Comparison of ENCODE assay signal across 19 mouse cellular contexts in the genomic region with DNA sequence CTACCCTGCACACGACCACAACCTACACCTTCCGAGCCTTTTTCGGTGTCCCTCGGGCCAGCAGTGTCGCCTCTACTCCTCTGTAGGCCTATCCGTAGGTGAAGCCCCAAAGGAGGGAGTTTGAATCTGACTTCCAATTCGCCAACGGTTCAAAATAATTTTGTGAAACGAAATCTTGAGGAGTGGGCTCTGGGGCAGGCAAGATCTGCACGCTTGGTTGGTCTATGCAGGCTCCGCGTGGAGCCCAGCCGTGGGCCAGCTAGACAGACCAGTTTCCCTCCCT. TPM values are rescaled to one million over a fixed set of nuclear protein-coding genes. Genes with fewer than 3 reads are reported as not detected.
DNase-seq lines count a peak whose midpoint lies in the region; ATAC-seq and TF ChIP-seq lines count a peak whose summit lies in the region.
"Had no signal": no experiment of that assay in that cellular context is flagged by ENCODE, and none has a peak within 500 bp of the region (broad histone marks: within the 10 kb centered on the region; RNA-seq: fewer than 3 reads in every experiment).

No protein-coding gene starts in this region.

- peak; percentile 58 for DNase-seq in embryo, embryonic 10.5 days (ENCODE audit: low spot score)
- DNase-seq in embryo, embryonic 10 days (ENCODE audit: low spot score), result no peak
- peak; percentile 66 for DNase-seq in hindbrain, embryonic 11.5 days (ENCODE audit: low spot score)
- no peak for DNase-seq in hindbrain, postnatal 0 days (ENCODE audit: low spot score)
- DNase-seq in midbrain, embryonic 14.5 days, result peak; percentile 62
- DNase-seq in midbrain, postnatal 0 days (ENCODE audit: low spot score), result no peak
- peak; percentile 42 for DNase-seq in retina, embryonic 14.5 days (ENCODE audit: low spot score)
- DNase-seq: cerebellum, adult 8-10 months; gastrocnemius, adult 2 months; kidney, adult 11 months; left cerebral cortex, postnatal 4 days; right cerebral cortex, postnatal 25 days had no signal

- no peak for TF ChIP-seq CTCF in hindbrain, postnatal 0 days (IDR thresholded peaks at IDR 0.05; ENCODE audit: low read depth)
- no peak for TF ChIP-seq CTCF in midbrain, postnatal 0 days (IDR thresholded peaks at IDR 0.05)

- no peaks in the 10 kb centered on the region for H3K36me3 ChIP-seq in hindbrain, embryonic 11.5 days (ENCODE audit: control insufficient read depth, insufficient read depth, low read length)
- H3K36me3 ChIP-seq in hindbrain, postnatal 0 days (ENCODE audit: insufficient read depth, low read length), result no peaks in the 10 kb centered on the region
- no peaks in the 10 kb centered on the region for H3K36me3 ChIP-seq in midbrain, embryonic 14.5 days (ENCODE audit: control insufficient read depth, insufficient read depth, low read length)
- no peaks in the 10 kb centered on the region for H3K36me3 ChIP-seq in midbrain, postnatal 0 days (ENCODE audit: insufficient read depth, low read length)
- H3K36me3 ChIP-seq: G1E; midbrain, embryonic 12.5 days had no signal

- no peak overlapping the region for H3K27ac ChIP-seq in hindbrain, embryonic 11.5 days (ENCODE audit: low read depth, low read length)
- H3K27ac ChIP-seq in hindbrain, postnatal 0 days, result no peak overlapping the region
- H3K27ac ChIP-seq in midbrain, embryonic 14.5 days (replicated peaks; ENCODE audit: low read depth, low read length), result no peak overlapping the region
- no peak overlapping the region for H3K27ac ChIP-seq in midbrain, postnatal 0 days (ENCODE audit: low read depth, low read length)
- H3K27ac ChIP-seq: gastrocnemius, adult 2 months; midbrain, embryonic 12.5 days had no signal

- no peak for ATAC-seq in hindbrain, embryonic 11.5 days (ENCODE audit: low FRiP score)
- no peak for ATAC-seq in hindbrain, postnatal 0 days
- ATAC-seq in midbrain, embryonic 14.5 days (ENCODE audit: low FRiP score, low TSS enrichment), result no peak
- ATAC-seq in midbrain, postnatal 0 days (ENCODE audit: low FRiP score), result no peak
- no peak for ATAC-seq in monocyte, adult 5-6 weeks (replicated peaks; ENCODE audit: insufficient number of reproducible peaks, low FRiP score, low TSS enrichment, poor library complexity, severe bottlenecking)

- no peak overlapping the region for H3K4me2 ChIP-seq in hindbrain, embryonic 11.5 days (replicated peaks; ENCODE audit: low read depth, low read length)
- H3K4me2 ChIP-seq in hindbrain, postnatal 0 days (ENCODE audit: low read depth, low read length), result no peak overlapping the region
- H3K4me2 ChIP-seq in midbrain, embryonic 14.5 days (ENCODE audit: low read length), result no peak overlapping the region
- no peak overlapping the region for H3K4me2 ChIP-seq in midbrain, postnatal 0 days (ENCODE audit: low read depth, low read length, poor library complexity, severe bottlenecking)
- H3K4me2 ChIP-seq: midbrain, embryonic 12.5 days had no signal

- H3K4me1 ChIP-seq in hindbrain, embryonic 11.5 days (replicated peaks; ENCODE audit: control insufficient read depth, insufficient read depth, low read length), result peaks cover 14% of the 10 kb centered on the region
- H3K4me1 ChIP-seq in hindbrain, postnatal 0 days (ENCODE audit: insufficient read depth, low read length), result no peaks in the 10 kb centered on the region
- H3K4me1 ChIP-seq in midbrain, embryonic 14.5 days (ENCODE audit: control insufficient read depth, insufficient read depth, low read length), result 0 out of 2 replicates have a peak, but pooled peaks cover 4% of the 10 kb centered on the region
- 0 out of 2 replicates have a peak, but pooled peaks cover 2% of the 10 kb centered on the region for H3K4me1 ChIP-seq in midbrain, postnatal 0 days (ENCODE audit: insufficient read depth, low read length)

- no peak overlapping the region for H3K4me3 ChIP-seq in hindbrain, embryonic 11.5 days (ENCODE audit: low read depth, low read length)
- H3K4me3 ChIP-seq in hindbrain, postnatal 0 days (ENCODE audit: low read length), result no peak overlapping the region
- H3K4me3 ChIP-seq in midbrain, embryonic 14.5 days (replicated peaks; ENCODE audit: low read depth, low read length), result no peak overlapping the region
- no peak overlapping the region for H3K4me3 ChIP-seq in midbrain, postnatal 0 days (ENCODE audit: low read depth, low read length)
- H3K4me3 ChIP-seq: erythroblast, embryonic 14.5 days; gastrocnemius, adult 2 months had no signal

- H3K9me3 ChIP-seq in hindbrain, embryonic 11.5 days (ENCODE audit: control insufficient read depth, low read length), result no peaks in the 10 kb centered on the region
- H3K9me3 ChIP-seq in hindbrain, postnatal 0 days (ENCODE audit: low read length), result no peaks in the 10 kb centered on the region
- no peaks in the 10 kb centered on the region for H3K9me3 ChIP-seq in midbrain, embryonic 14.5 days (ENCODE audit: control insufficient read depth, low read length)
- no peaks in the 10 kb centered on the region for H3K9me3 ChIP-seq in midbrain, postnatal 0 days (ENCODE audit: low read length)
- H3K9me3 ChIP-seq: G1E; midbrain, embryonic 12.5 days had no signal

- H3K9ac ChIP-seq in hindbrain, embryonic 11.5 days (ENCODE audit: low read depth, low read length), result no peak overlapping the region
- no peak overlapping the region for H3K9ac ChIP-seq in hindbrain, postnatal 0 days (replicated peaks; ENCODE audit: low read length)
- H3K9ac ChIP-seq in midbrain, embryonic 14.5 days (replicated peaks; ENCODE audit: low read length), result no peak overlapping the region
- H3K9ac ChIP-seq in midbrain, postnatal 0 days (replicated peaks; ENCODE audit: low read length, poor library complexity, severe bottlenecking), result no peak overlapping the region
- H3K9ac ChIP-seq: midbrain, embryonic 12.5 days had no signal

- peaks cover 82% of the 10 kb centered on the region for H3K27me3 ChIP-seq in hindbrain, embryonic 11.5 days (ENCODE audit: control insufficient read depth, insufficient read depth, low read length)
- peaks cover 79% of the 10 kb centered on the region for H3K27me3 ChIP-seq in hindbrain, postnatal 0 days (ENCODE audit: insufficient read depth, low read length)
- H3K27me3 ChIP-seq in midbrain, embryonic 14.5 days (ENCODE audit: control insufficient read depth, insufficient read depth, low read length), result peaks cover 78% of the 10 kb centered on the region
- H3K27me3 ChIP-seq in midbrain, postnatal 0 days (ENCODE audit: insufficient read depth, low read length), result peaks cover 74% of the 10 kb centered on the region

- under 1% methylated on average over 13 of the region's 13 CpGs for WGBS in hindbrain, embryonic 11.5 days
- 1% methylated on average over 13 of the region's 13 CpGs for WGBS in hindbrain, postnatal 0 days
- 2% methylated on average over 13 of the region's 13 CpGs for WGBS in midbrain, embryonic 14.5 days
- 2% methylated on average over 13 of the region's 13 CpGs for WGBS in midbrain, postnatal 0 days

RNA-seq across cellular contexts. Expression of gene Tbx4, which starts 4.3 kb away (rescaled TPM):
- polyA plus RNA-seq in hindbrain, embryonic 11.5 days (2014; fragmentation: Nextera tagmentation; extraction: Ambion mirVana), result 0.08 and 0.13 TPM in 2 replicates
- total RNA-seq in hindbrain, postnatal 0 days (2014; rRNA removed), result 0.18 and 0.47 TPM in 2 replicates
- polyA plus RNA-seq in hindbrain, postnatal 0 days (2015; fragmentation: Nextera tagmentation; extraction: Ambion mirVana), result 0.20 and 0.23 TPM in 2 replicates
- 0.21 and 0.22 TPM in 2 replicates for polyA plus RNA-seq in midbrain, embryonic 14.5 days (2014; fragmentation: Nextera tagmentation; extraction: Ambion mirVana)
- total RNA-seq in midbrain, postnatal 0 days (2014; rRNA removed), result 0.05 and 0.27 TPM in 2 replicates
- 0.20 and 0.37 TPM in 2 replicates for polyA plus RNA-seq in midbrain, postnatal 0 days (2015; fragmentation: Nextera tagmentation; extraction: Ambion mirVana)
- not detected in 3 replicates for total RNA-seq in monocyte, adult 5-6 weeks (2017)
- total RNA-seq: G1E; neutrophil, adult 5-6 weeks had no signal
- polyA plus RNA-seq: erythroblast, embryonic 14.5 days; G1E had no signal

RNA-seq across cellular contexts. Expression of gene Gm11444, which starts 40.4 kb away (rescaled TPM):
- polyA plus RNA-seq in hindbrain, embryonic 11.5 days (2014; fragmentation: Nextera tagmentation; extraction: Ambion mirVana), result not detected in 2 replicates
- not detected in 2 replicates for total RNA-seq in hindbrain, postnatal 0 days (2014; rRNA removed)
- not detected in 2 replicates for polyA plus RNA-seq in hindbrain, postnatal 0 days (2015; fragmentation: Nextera tagmentation; extraction: Ambion mirVana)
- not detected in 2 replicates for polyA plus RNA-seq in midbrain, embryonic 14.5 days (2014; fragmentation: Nextera tagmentation; extraction: Ambion mirVana)
- not detected in 2 replicates for total RNA-seq in midbrain, postnatal 0 days (2014; rRNA removed)
- not detected in 2 replicates for polyA plus RNA-seq in midbrain, postnatal 0 days (2015; fragmentation: Nextera tagmentation; extraction: Ambion mirVana)
- total RNA-seq in monocyte, adult 5-6 weeks (2017), result not detected in 3 replicates
- total RNA-seq: G1E; gastrocnemius, adult 2 months; layer of hippocampus, adult 8-10 months; left cerebral cortex, postnatal 4 days; neutrophil, adult 5-6 weeks had no signal
- polyA plus RNA-seq: erythroblast, embryonic 14.5 days; G1E; heart, postnatal 0 days; midbrain, embryonic 12.5 days had no signal

RNA-seq across cellular contexts. Expression of gene Tbx2, which starts 58.2 kb away (rescaled TPM):
- 2.3 and 3.7 TPM in 2 replicates for polyA plus RNA-seq in hindbrain, embryonic 11.5 days (2014; fragmentation: Nextera tagmentation; extraction: Ambion mirVana)
- total RNA-seq in hindbrain, postnatal 0 days (2014; rRNA removed), result 3.6 and 7.9 TPM in 2 replicates
- 0.70 and 0.86 TPM in 2 replicates for polyA plus RNA-seq in hindbrain, postnatal 0 days (2015; fragmentation: Nextera tagmentation; extraction: Ambion mirVana)
- polyA plus RNA-seq in midbrain, embryonic 14.5 days (2014; fragmentation: Nextera tagmentation; extraction: Ambion mirVana), result 0.69 and 0.83 TPM in 2 replicates
- total RNA-seq in midbrain, postnatal 0 days (2014; rRNA removed), result 3.9 and 4.4 TPM in 2 replicates
- polyA plus RNA-seq in midbrain, postnatal 0 days (2015; fragmentation: Nextera tagmentation; extraction: Ambion mirVana), result 0.32 and 0.42 TPM in 2 replicates
- total RNA-seq in monocyte, adult 5-6 weeks (2017), result 0.19 to 0.95 TPM (median 0.21 TPM) in 3 replicates

Comparison
In these comparisons a context has a peak if more than half of its experiments do, and no peak if none do; other contexts are left out.
1. DNase-seq: peak in embryo, embryonic 10.5 days (single experiment), hindbrain, embryonic 11.5 days (single experiment), midbrain, embryonic 14.5 days (single experiment) and retina, embryonic 14.5 days (single experiment); none in embryo, embryonic 10 days (single experiment), hindbrain, postnatal 0 days (single experiment) and midbrain, postnatal 0 days (single experiment).